Mouse (Mus musculus) natural killer cell, adult 2 months (primary cell): ENCODE data around the gene Slc44a3.

Source experiments
- DNase-seq, 2 experiments: peaks; one replicate each; pipeline ENCODE4 v3.0.0; 2022; ENCODE audit warnings: low spot score in 2 of 2

The Slc44a3 gene

GRCm38 (mm10) chr3:121500734-121501133 is 31.5 kb downstream of the Slc44a3 start:
- DNase-seq: no peak

GRCm38 (mm10) chr3:121500225-121500624 is 32.0 kb downstream of the Slc44a3 start:
- DNase-seq: peak; percentile 3 to 53

- peak; percentile 1 to 4 for DNase-seq
Observed at GRCm38 (mm10) chr3:121493997-121494421, 38.2 kb downstream of the Slc44a3 start.

- DNase-seq: no peak
Observed at GRCm38 (mm10) chr3:121492026-121492425, 40.2 kb downstream of the Slc44a3 start.

- DNase-seq: no peak
Observed at GRCm38 (mm10) chr3:121490941-121491340, 41.3 kb downstream of the Slc44a3 start.

GRCm38 (mm10) chr3:121489462-121490118 is 42.6 kb downstream of the Slc44a3 start:
- DNase-seq: no peak

GRCm38 (mm10) chr3:121485201-121485600 is 47.0 kb downstream of the Slc44a3 start:
- DNase-seq: no peak

GRCm38 (mm10) chr3:121483266-121484161 is 48.7 kb downstream of the Slc44a3 start:
- DNase-seq: no peak

GRCm38 (mm10) chr3:121481564-121481963 is 50.6 kb downstream of the Slc44a3 start:
- no peak for DNase-seq

GRCm38 (mm10) chr3:121480961-121481436 is 51.2 kb downstream of the Slc44a3 start:
- DNase-seq: no peak

- DNase-seq: no peak
Observed at GRCm38 (mm10) chr3:121480030-121480960, 51.9 kb downstream of the Slc44a3 start.

GRCm38 (mm10) chr3:121474738-121475137 is 57.5 kb downstream of the Slc44a3 start:
- peak in 1 of 2 experiments; percentile 5 for DNase-seq

GRCm38 (mm10) chr3:121471703-121472102 is 60.5 kb downstream of the Slc44a3 start:
- no peak for DNase-seq

GRCm38 (mm10) chr3:121469185-121469975 is 62.8 kb downstream of the Slc44a3 start:
- DNase-seq: no peak

GRCm38 (mm10) chr3:121468136-121468535 is 64.1 kb downstream of the Slc44a3 start:
- no peak for DNase-seq

GRCm38 (mm10) chr3:121467094-121467552 is 65.1 kb downstream of the Slc44a3 start:
- DNase-seq: peak in 1 of 2 experiments; percentile 30

- DNase-seq: no peak
Observed at GRCm38 (mm10) chr3:121465795-121466194, 66.4 kb downstream of the Slc44a3 start.

GRCm38 (mm10) chr3:121464733-121465305 is 67.4 kb downstream of the Slc44a3 start:
- DNase-seq: no peak

- DNase-seq: no peak
Observed at GRCm38 (mm10) chr3:121462782-121463181, 69.4 kb downstream of the Slc44a3 start.

- DNase-seq: no peak
Observed at GRCm38 (mm10) chr3:121461477-121461876, 70.7 kb downstream of the Slc44a3 start.
